Mouse (Mus musculus): Measurements from ENCODE around the gene Krtap5-3.
"Not testable (repeated sequence)": the region's sequence is repeated elsewhere in the genome, so short reads cannot be mapped to it uniquely, and the experiment has no call there.

GRCm38 (mm10) chr7:142157013-142157412, 44.2 kb upstream of the Krtap5-3 start, which contains the start of gene Gm29735:
- not testable (repeated sequence) for TF ChIP-seq TAL1, GATA1 (IDR thresholded peaks at IDR 0.05; ENCODE audit: low read length)

Measured in erythroblast, embryonic 14.5 days (primary cell).